Mouse (Mus musculus) lung, adult 2 months (tissue): ENCODE measurements around the gene Psmd8.

Source experiments
- CTCF ChIP-seq: fragments of 200-500 bp; IDR thresholded peaks from 2 replicates; pipeline ENCODE4 v1.5.1; 2011; ENCODE audit warnings: mild to moderate bottlenecking, low read length, control low read depth; ENCODE audit not compliant: insufficient read depth
- POLR2A ChIP-seq: fragments of 200-500 bp; IDR thresholded peaks from 2 replicates; pipeline ENCODE4 v1.6.1; 2011; ENCODE audit warnings: low read depth, mild to moderate bottlenecking, control low read depth, low read length, borderline replicate concordance; ENCODE audit errors: extremely low read depth

GRCm38 (mm10) chr7:29155838-29156782, 24.4 kb downstream of the Psmd8 start, which contains the start of gene Fam98c:
- TF ChIP-seq POLR2A (peak; percentile 64; the same call in 1 of the 2 replicates), CTCF (no peak)
